Mouse (Mus musculus): ENCODE measurements around the gene Rlbp1. TPM values are rescaled to one million over a fixed set of nuclear protein-coding genes. Genes with fewer than 3 reads are reported as not detected.

Rlbp1 gene
- polyA plus RNA-seq, 1 experiment from 2014 or later, result 0.30 TPM

DNA sequence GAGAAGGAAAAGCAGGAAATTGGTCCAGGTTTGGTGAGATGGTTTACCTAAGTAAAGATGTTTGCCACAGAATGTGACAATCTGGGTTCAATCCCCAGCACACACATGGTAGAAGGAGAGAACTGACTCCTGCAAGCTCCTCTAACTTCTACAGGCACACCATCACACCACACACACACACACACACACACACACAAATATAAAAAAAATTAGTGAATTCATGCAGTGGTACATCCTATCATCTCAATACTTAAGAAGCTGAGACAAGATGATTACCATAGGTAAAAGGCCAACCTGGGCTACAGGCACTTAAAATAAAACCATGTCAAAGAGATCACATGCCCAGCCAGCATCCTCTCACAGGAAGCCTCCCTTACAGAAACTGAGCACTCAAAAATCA is 12.8 kb downstream of the Rlbp1 start:
- no peaks in the 10 kb centered on the region for H3K27me3 ChIP-seq
- no peaks in the 10 kb centered on the region for H3K36me3 ChIP-seq
- ATAC-seq (ENCODE audit: borderline replicate concordance, extremely low read depth, low FRiP score, low TSS enrichment), result no peak
- H3K4me1 ChIP-seq, result no peaks in the 10 kb centered on the region
- no peak overlapping the region for H3K9ac ChIP-seq
- no peaks in the 10 kb centered on the region for H3K9me3 ChIP-seq
- no peak overlapping the region for H3K4me3 ChIP-seq
- no peak overlapping the region for H3K4me2 ChIP-seq
- H3K27ac ChIP-seq, result no peak overlapping the region

DNA sequence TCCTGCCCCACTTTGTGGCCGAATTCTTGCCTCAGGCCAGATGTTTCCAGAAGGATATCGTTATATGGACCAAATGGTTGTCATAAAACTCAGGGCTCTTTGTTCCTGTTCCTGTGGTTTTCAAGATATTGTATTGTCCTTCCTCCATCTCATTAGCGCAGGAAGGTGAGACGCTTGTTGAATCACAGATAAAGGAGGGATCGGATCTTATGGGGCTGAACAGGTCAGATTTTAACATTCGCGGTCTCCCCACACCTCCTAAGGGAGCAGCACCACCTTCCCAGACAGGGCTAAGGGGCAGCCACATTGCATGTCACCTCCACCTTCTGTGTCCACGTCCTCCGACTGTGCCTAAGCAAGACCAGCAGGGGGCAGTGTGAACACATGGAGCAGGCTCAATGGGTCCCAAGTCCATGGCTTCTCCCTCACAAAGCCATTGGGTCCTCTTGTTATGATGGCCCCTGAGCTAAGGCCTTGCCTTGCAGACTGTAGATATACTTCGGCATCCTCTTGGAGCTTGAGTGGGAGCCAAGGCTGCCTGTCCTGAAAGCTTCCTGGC is 15.4 kb downstream of the Rlbp1 start:
- WGBS, result 37% methylated on average over 10 of the region's 10 CpGs
- no peak overlapping the region for H3K27ac ChIP-seq
- no peak overlapping the region for H3K4me3 ChIP-seq
- no peaks in the 10 kb centered on the region for H3K4me1 ChIP-seq
- H3K36me3 ChIP-seq, result no peaks in the 10 kb centered on the region
- no peak overlapping the region for H3K4me2 ChIP-seq
- H3K9me3 ChIP-seq, result no peaks in the 10 kb centered on the region
- H3K27me3 ChIP-seq, result no peaks in the 10 kb centered on the region
- ATAC-seq (ENCODE audit: borderline replicate concordance, extremely low read depth, low FRiP score, low TSS enrichment), result peak; percentile 76
- H3K9ac ChIP-seq, result no peak overlapping the region

DNA sequence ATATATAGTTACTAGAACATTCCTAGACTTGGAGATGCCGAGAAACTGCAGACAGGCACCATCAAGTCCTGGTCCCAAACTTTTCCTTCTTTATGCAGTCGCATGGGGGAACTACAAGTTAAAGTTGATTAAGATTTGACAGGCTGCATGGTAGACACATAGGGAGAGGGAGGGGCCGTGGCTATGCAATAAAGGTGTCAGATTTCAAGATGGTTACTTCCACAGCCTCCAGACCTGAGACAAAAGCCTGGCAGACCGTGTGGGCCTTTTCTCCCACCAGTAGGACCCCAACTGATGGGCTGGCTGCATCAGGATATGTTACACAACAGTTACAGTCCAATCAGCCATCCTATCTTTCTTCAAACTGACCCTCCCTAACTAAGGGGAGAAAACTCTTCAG is 17.4 kb downstream of the Rlbp1 start:
- no peak for ATAC-seq (ENCODE audit: borderline replicate concordance, extremely low read depth, low FRiP score, low TSS enrichment)
- Histone ChIP-seq H3K9ac (no peak overlapping the region), H3K4me3 (no peak overlapping the region), H3K4me1 (no peaks in the 10 kb centered on the region), H3K36me3 (no peaks in the 10 kb centered on the region), H3K9me3 (no peaks in the 10 kb centered on the region), H3K27ac (no peak overlapping the region), H3K27me3 (no peaks in the 10 kb centered on the region), H3K4me2 (no peak overlapping the region)
- WGBS, result 33% methylated on average over 4 of the region's 4 CpGs

DNA sequence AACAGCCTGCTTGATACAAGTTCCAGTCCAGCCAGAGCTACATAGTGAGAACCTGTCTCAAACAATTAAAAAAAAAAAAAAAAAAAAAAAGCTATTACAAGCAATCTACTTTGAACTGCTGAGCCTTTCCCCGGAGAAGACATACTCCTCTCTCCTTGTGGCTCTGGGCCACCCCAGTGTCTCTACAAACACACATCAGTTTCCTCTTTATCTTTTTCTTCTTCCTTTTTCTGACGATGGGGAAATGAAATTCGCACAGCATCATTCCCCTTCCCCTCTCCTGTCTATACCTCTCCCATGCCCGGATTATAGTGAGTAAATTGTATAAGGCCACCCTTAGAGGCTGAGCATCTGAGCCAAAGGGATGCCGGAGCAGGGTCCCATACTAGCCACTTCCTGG is 18.2 kb downstream of the Rlbp1 start:
- 73% methylated on average over 5 of the region's 5 CpGs for WGBS
- H3K36me3 ChIP-seq, result no peaks in the 10 kb centered on the region
- no peak overlapping the region for H3K4me2 ChIP-seq
- no peak overlapping the region for H3K9ac ChIP-seq
- ATAC-seq (ENCODE audit: borderline replicate concordance, extremely low read depth, low FRiP score, low TSS enrichment), result no peak
- H3K9me3 ChIP-seq, result no peaks in the 10 kb centered on the region
- H3K4me3 ChIP-seq, result no peak overlapping the region
- no peak overlapping the region for H3K27ac ChIP-seq
- no peaks in the 10 kb centered on the region for H3K27me3 ChIP-seq
- H3K4me1 ChIP-seq, result peaks cover 6% of the 10 kb centered on the region

DNA sequence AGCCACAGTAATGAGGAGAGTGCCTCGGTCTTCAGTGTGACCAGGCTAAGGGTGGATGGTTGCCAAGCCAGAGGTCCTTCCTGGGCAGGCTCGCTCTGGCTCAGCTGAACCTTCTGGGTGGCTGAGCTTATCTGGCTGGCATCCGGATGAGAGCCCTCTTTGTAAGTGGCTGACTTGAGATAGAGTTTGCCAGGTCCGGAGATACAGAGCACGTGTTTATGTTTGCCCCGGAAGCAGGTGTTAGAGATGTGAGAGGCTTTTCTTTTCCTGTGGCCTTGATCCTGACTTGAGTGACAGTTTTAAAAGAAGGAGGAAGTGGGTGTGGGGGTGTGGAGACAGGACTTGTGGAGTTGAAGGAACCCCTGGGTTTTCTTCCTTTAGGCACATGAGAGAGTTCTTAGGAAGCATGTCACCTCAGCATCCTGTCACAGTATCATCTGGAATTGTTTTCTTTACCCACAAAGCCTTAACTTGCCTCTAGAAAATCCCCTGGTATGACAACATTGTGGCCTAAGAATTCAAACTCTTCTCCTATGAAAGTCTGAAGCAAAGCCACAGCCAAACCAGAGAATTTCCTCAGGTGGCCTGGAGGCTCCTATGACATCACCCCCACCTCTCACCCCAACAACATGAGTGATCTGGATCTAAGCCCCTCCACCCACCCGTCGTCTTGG is 23.3 kb downstream of the Rlbp1 start:
- H3K4me2 ChIP-seq, result no peak overlapping the region
- 23% methylated on average over 8 of the region's 8 CpGs for WGBS
- ATAC-seq (ENCODE audit: borderline replicate concordance, extremely low read depth, low FRiP score, low TSS enrichment), result peak; percentile 83

DNA sequence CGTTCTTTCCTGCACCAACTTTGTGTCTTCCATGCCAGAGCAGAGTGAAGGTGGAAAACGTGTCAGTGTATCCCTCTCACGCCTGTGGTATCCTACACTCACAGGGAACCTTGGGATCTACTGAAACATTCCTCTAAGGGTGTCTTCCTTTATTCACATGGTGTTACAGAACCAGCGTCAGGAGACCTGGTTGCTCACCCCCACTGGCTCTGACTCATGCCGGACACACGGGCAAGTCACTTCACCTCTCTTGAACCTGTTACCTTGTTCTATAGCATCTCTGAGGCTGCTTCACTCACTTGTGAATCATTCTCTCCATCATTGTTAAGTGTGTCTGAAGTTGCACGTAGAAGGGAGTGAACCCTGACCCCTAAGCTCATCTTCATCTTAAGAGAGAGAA is 24.0 kb downstream of the Rlbp1 start:
- Histone ChIP-seq H3K4me3 (no peak overlapping the region), H3K36me3 (peaks cover 14% of the 10 kb centered on the region), H3K4me2 (no peak overlapping the region), H3K27ac (peak overlapping the region; percentile 79), H3K27me3 (no peaks in the 10 kb centered on the region), H3K4me1 (peaks cover 37% of the 10 kb centered on the region), H3K9me3 (no peaks in the 10 kb centered on the region), H3K9ac (no peak overlapping the region)
- no peak for ATAC-seq (ENCODE audit: borderline replicate concordance, extremely low read depth, low FRiP score, low TSS enrichment)
- WGBS, result 70% methylated on average over 7 of the region's 7 CpGs

More for the DNA sequence above, 23.3 kb downstream of the Rlbp1 start:
- Histone ChIP-seq H3K9me3 (no peaks in the 10 kb centered on the region), H3K36me3 (peaks cover 13% of the 10 kb centered on the region; the same call in 1 of the 2 replicates), H3K27ac (peak overlapping the region; percentile 79), H3K27me3 (no peaks in the 10 kb centered on the region), H3K9ac (no peak overlapping the region), H3K4me1 (peaks cover 34% of the 10 kb centered on the region), H3K4me3 (no peak overlapping the region)

DNA sequence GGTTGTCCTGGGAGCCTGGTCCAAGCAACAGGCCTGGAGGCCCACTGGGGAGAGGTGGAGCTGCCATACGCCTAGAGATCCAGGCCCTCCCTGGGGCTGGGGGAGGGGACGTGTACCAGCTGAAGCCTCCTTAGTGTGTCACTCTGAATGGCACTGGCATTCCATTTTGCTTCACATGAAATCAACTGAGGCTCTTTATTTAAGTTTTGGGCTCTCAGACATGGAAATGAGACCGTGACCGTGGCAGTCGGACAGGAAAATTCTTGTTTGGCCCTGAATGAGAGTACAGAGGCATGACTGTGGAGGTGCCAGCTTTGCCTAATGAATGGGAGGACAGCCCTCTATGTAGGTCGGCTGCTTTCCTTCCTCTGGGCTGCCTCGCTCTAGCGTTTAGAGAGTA is 24.6 kb downstream of the Rlbp1 start:
- Histone ChIP-seq H3K9ac (no peak overlapping the region), H3K4me3 (no peak overlapping the region), H3K36me3 (peaks cover 16% of the 10 kb centered on the region), H3K27me3 (no peaks in the 10 kb centered on the region), H3K4me1 (peaks cover 38% of the 10 kb centered on the region), H3K27ac (peak overlapping the region; percentile 79), H3K9me3 (no peaks in the 10 kb centered on the region), H3K4me2 (no peak overlapping the region)
- no peak for ATAC-seq (ENCODE audit: borderline replicate concordance, extremely low read depth, low FRiP score, low TSS enrichment)
- WGBS, result 58% methylated on average over 8 of the region's 8 CpGs

DNA sequence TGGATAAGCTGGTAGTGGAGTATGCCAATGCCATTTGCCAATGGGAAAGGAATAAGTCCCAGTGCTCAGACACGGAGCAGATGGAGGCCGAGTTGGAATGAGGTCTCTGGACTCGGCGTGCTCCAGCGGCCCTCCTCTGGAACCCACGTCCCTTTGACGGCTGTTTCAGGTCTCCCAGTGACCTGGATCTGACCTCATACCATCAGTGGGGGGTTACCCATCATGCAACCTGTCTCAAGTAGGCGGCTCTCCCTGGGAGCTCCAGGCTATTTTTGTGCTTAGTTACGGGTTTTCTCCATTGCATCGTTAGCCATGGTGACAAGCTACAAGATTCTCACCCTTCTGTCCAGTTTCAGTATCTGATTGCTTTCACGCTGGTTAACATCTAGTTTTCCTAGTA is 26.8 kb downstream of the Rlbp1 start:
- H3K4me3 ChIP-seq, result no peak overlapping the region
- no peak overlapping the region for H3K27ac ChIP-seq
- H3K4me1 ChIP-seq, result peaks cover 38% of the 10 kb centered on the region
- H3K36me3 ChIP-seq, result peaks cover 28% of the 10 kb centered on the region
- no peak overlapping the region for H3K4me2 ChIP-seq
- H3K27me3 ChIP-seq, result no peaks in the 10 kb centered on the region
- no peaks in the 10 kb centered on the region for H3K9me3 ChIP-seq
- H3K9ac ChIP-seq, result no peak overlapping the region
- 60% methylated on average over 11 of the region's 11 CpGs for WGBS
- no peak for ATAC-seq (ENCODE audit: borderline replicate concordance, extremely low read depth, low FRiP score, low TSS enrichment)

DNA sequence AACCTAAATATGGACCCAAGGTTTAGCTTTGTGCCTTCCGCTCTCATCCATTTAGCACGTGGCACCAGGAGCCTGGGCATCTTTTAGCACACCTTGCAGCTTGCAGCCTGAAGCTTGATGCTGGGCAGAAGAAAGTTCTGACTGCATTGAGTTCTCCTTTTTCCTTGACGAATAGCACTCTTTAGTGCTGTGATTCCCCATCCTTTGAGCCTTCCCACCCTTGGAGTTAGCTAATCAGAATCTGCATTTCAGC is 27.7 kb downstream of the Rlbp1 start:
- Histone ChIP-seq H3K4me3 (no peak overlapping the region), H3K27ac (peak overlapping the region; percentile 37; the same call in 1 of the 2 replicates)

DNA sequence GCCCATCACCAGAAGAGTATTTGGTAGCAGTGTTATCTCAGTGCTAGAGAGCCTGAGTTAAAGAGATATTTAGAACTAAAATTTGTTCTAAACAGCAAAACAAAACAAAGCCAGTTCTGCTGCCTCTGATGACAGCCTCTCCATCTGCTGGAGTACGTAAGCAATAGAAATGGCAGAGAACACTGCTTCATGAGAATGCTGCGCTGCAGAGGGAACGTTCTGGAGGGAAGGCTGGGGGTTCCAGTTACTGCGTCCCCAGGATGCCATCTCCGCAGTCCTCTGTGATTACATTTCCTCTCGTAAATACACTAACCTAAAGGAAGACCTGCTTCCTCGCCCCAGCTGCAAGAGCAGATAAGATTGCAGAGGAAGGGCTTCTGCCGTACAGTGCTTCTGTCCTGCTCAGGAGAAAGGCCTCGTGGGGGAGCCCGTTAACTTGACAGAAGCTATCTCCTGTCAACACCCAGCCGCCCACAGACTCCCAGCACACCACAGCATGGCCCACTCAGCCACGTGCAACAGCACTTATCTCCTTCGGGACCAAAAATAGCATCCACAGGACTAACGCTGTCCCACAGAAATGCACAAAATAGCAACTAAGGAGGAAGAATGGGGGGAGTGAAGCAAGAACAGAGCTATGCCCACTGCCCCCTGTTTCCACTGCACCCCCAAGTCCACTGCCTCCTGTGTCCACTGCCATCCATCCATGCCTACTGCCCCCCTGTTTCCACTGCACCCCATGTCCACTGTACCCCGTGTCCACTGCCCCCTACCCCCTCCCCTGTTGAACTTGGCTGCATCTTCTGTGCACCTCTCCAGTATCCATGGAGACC is 28.3 kb downstream of the Rlbp1 start:
- peaks cover 32% of the 10 kb centered on the region for H3K4me1 ChIP-seq
- H3K4me2 ChIP-seq, result no peak overlapping the region
- 38% methylated on average over 15 of the region's 15 CpGs for WGBS
- peak overlapping the region; percentile 37; the same call in 1 of the 2 replicates for H3K27ac ChIP-seq
- peaks cover 38% of the 10 kb centered on the region for H3K36me3 ChIP-seq
- H3K4me3 ChIP-seq, result no peak overlapping the region
- peak; percentile 47; the same call in 1 of the 2 replicates for ATAC-seq (ENCODE audit: borderline replicate concordance, extremely low read depth, low FRiP score, low TSS enrichment)
- no peaks in the 10 kb centered on the region for H3K27me3 ChIP-seq
- H3K9ac ChIP-seq, result no peak overlapping the region
- no peaks in the 10 kb centered on the region for H3K9me3 ChIP-seq

More for the DNA sequence above, 27.7 kb downstream of the Rlbp1 start:
- no peak overlapping the region for H3K4me2 ChIP-seq
- 82% methylated on average over 3 of the region's 3 CpGs for WGBS
- H3K36me3 ChIP-seq, result peaks cover 33% of the 10 kb centered on the region
- H3K9ac ChIP-seq, result no peak overlapping the region
- ATAC-seq (ENCODE audit: borderline replicate concordance, extremely low read depth, low FRiP score, low TSS enrichment), result no peak
- no peaks in the 10 kb centered on the region for H3K9me3 ChIP-seq
- H3K4me1 ChIP-seq, result peaks cover 37% of the 10 kb centered on the region
- no peaks in the 10 kb centered on the region for H3K27me3 ChIP-seq

DNA sequence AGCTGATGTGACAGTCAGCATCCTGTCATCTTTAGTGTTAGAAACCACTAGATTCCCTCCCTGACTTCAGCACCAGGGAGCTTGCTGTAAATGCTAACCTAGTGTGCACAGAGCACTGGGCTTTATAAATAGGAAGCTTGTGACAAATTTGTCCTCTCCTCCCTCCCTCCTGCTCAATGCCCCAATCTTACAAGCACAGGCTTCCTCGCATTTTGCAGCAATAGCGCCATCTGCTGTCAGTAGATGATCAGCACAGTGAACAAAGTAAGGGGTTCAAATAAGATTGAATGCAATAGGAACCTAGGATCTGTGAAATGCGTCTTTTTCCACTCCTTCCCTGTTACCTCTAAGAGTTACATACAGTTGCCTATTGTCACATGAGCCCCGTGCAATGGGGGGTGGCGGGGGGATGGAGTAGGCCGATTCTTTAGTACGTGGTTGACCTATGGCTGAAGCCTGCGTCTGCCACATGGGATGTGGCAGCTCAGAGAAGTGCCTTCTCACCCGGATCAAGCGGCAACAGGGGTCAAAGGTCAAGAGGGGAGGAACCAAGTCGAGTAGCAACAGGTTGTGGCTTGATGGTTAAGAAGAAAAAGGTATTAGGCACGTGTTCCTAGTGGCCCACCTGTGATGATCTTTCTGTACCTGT is 37.0 kb downstream of the Rlbp1 start:
- H3K4me2 ChIP-seq, result no peak overlapping the region
- peak; percentile 49; the same call in 1 of the 2 replicates for ATAC-seq (ENCODE audit: borderline replicate concordance, extremely low read depth, low FRiP score, low TSS enrichment)
- 35% methylated on average over 12 of the region's 12 CpGs for WGBS
- peaks cover 24% of the 10 kb centered on the region for H3K36me3 ChIP-seq
- no peak overlapping the region for H3K4me3 ChIP-seq
- H3K9ac ChIP-seq, result no peak overlapping the region
- no peaks in the 10 kb centered on the region for H3K9me3 ChIP-seq
- H3K27me3 ChIP-seq, result no peaks in the 10 kb centered on the region
- H3K4me1 ChIP-seq, result no peaks in the 10 kb centered on the region
- H3K27ac ChIP-seq, result no peak overlapping the region

DNA sequence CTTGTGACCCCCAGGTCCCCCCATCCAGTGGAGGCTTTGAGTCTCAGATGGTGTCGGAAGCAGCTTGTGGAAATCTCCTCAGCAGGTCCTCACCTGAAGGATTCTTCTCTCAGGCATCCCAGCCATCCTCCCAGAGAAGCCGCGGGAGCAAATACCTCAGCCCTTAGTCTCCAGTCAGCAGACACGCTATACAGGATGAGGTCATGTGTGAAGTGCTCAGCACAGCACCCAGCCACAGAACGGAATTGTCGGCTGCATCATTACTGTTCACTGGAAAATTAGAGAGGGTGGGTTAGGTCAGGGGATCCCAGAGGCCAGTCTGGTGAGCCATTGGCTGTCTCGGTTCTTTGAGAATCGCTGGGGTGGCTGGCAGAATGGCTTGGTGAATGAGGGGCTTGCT is 38.0 kb downstream of the Rlbp1 start:
- H3K4me3 ChIP-seq, result no peak overlapping the region
- no peak for ATAC-seq (ENCODE audit: borderline replicate concordance, extremely low read depth, low FRiP score, low TSS enrichment)
- H3K4me2 ChIP-seq, result no peak overlapping the region
- no peaks in the 10 kb centered on the region for H3K9me3 ChIP-seq
- no peak overlapping the region for H3K9ac ChIP-seq
- H3K36me3 ChIP-seq, result peaks cover 15% of the 10 kb centered on the region
- 75% methylated on average over 8 of the region's 8 CpGs for WGBS
- H3K27me3 ChIP-seq, result no peaks in the 10 kb centered on the region
- no peaks in the 10 kb centered on the region for H3K4me1 ChIP-seq
- H3K27ac ChIP-seq, result no peak overlapping the region
